Mouse (Mus musculus) lung, adult 2 months (tissue): ENCODE measurements at regions not wholly inside any gene's neighbourhood (a gene's known extent, or its start where the extent isn't known, plus 50 kb on each side); places are given as distances from the start of the nearest gene placed in this dataset.

Experiments used
- CTCF ChIP-seq: fragments of 200-500 bp; IDR thresholded peaks from 2 replicates; pipeline ENCODE4 v1.5.1; 2011; ENCODE audit warnings: mild to moderate bottlenecking, low read length, control low read depth; ENCODE audit not compliant: insufficient read depth
- POLR2A ChIP-seq: fragments of 200-500 bp; IDR thresholded peaks from 2 replicates; pipeline ENCODE4 v1.6.1; 2011; ENCODE audit warnings: low read depth, mild to moderate bottlenecking, control low read depth, low read length, borderline replicate concordance; ENCODE audit errors: extremely low read depth

DNA sequence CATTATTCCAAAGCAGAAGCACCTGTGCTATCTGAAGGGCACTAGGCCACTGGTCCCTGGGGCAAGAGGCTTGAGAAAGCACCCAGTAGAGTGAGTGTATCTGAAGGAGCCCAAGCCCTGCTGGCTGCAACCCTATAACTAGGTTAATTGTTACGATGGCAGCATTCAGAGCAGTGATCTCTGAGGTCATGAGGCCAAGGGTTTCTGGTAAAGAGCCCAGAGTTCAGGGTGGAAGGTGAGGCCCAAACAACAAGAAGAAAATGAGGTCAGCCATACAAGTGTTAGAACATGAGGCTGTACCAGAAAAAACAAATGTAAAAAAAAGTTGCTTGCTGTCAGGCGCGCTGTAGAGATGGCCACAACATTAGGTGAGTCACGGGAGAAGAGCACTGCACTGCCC, 53.5 kb upstream of the Adgrl2 start:
- no peak for TF ChIP-seq CTCF
- TF ChIP-seq POLR2A, result no peak
